Mouse (Mus musculus): ENCODE measurements around the gene Uqcr10.
A peak's percentile ranks its signal among the peaks of the same experiment; 100 is the strongest.
"Not testable (repeated sequence)": the region's sequence is repeated elsewhere in the genome, so short reads cannot be mapped to it uniquely, and the experiment has no call there.

The Uqcr10 gene

DNA sequence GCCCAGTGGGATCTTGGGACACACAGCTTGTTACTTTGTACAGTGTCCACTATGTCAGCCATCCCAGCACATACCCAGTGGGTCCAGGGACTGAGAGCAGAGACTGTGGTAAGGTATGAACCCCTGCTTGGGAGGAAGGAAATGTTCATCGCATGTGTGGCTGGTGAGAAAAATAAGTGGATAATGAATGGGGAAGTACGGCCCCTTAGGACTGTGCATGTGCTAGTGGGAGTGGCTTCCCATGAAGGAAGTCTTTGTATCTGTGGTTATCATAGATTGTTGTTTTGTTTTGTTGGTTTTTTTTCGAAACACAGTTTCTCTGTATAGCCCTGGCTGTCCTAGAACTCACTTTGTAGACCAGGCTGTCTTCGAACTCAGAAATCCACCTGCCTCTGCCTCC lies 10.6 kb upstream of the Uqcr10 start:
- DNase-seq (ENCODE audit: low read depth): no peak

- no peak for DNase-seq (ENCODE audit: low read depth)
These were observed 8.7 kb upstream of the Uqcr10 start for GRCm38 (mm10) chr11:4712822-4713221.

GRCm38 (mm10) chr11:4710188-4710587 lies 6.0 kb upstream of the Uqcr10 start:
- DNase-seq (ENCODE audit: low read depth): not testable (repeated sequence)

DNA sequence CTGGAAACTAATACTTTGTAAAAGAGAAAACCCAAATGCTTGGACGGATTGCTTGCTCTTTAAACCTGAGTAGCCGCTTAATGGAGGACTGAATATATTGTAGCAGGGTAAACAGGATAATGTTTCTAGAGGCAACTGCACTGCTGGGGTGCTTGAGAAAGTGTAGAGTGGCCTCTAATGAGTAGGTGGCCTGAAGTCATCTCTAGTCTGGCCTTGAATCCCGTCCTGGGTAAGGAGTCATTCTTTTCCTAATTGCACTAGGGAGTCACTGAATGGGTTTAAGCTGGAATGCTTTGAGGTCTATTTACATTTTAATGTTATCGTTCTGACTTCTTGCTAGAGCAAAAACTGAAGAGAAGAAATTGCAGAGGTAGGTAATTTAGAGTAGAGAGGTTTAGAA lies 1.0 kb upstream of the Uqcr10 start:
- DNase-seq (ENCODE audit: low read depth): no peak

GRCm38 (mm10) chr11:4703688-4704071 lies 462 bp downstream of the Uqcr10 start:
- no peak for DNase-seq (ENCODE audit: low read depth)

DNA sequence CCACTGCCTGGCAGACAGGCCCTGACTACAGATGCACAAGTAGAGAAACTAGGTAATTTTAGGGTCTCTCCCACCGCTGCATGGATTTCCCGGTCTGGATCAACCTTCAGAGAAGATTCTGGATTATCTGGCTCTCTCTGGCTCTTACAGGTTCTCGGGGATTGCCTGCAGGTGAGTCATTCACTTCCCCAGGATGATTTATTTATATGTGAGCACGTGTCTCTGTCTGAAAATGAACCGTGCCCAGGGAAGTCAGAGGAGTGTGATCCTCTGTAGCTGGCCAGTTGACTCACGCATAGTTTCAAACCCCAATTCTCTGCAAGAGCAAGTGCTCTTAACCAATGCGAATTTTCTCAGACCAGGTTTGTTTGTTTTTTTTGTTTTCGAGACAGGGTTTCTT lies 3.4 kb downstream of the Uqcr10 start:
- peak; percentile 85 for DNase-seq (ENCODE audit: low read depth)

- DNase-seq (ENCODE audit: low read depth): peak; percentile 95
These were observed 6.8 kb downstream of the Uqcr10 start for GRCm38 (mm10) chr11:4697043-4697983.

GRCm38 (mm10) chr11:4692162-4692561 lies 12.0 kb downstream of the Uqcr10 start:
- DNase-seq (ENCODE audit: low read depth): no peak

DNA sequence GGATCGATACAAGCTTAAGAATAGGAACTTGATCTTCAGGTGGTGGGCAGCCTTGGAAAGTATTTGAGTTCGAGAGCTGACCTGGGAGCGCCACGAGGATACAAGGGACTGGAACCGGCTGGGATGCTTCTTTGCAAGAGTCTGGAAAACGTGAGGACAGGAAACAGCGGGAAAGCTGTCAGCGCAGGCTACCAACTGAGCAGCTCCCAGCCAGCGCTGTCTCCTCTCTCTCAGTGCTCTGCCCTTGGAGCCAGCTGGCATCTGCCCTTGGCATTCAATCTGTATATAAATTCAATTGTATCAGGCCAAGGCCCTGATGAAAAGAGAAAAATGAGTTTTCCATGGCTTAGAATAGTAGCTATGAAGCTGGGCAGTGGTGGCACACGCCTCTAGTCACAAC lies 12.9 kb downstream of the Uqcr10 start:
- no peak for DNase-seq (ENCODE audit: low read depth)

DNA sequence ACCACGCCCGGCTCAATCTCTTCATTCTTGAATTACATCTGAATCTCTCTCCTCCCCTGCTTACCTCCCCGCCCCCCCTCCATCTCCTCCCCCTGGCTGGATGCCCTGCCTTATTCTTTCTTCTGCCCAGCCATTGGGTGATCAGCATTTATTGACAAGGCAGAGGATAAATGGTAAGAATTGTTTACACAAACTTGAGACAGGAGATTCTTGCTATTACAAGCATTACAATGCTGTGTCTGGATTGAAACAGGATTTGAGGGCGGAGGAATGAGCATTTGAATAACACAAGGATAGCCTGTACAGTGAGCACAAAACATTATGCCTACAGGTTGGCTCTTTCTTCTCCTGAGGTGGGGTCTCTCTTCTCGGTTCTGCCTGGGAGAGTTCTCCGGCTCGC lies 13.8 kb downstream of the Uqcr10 start:
- DNase-seq (ENCODE audit: low read depth): no peak

DNA sequence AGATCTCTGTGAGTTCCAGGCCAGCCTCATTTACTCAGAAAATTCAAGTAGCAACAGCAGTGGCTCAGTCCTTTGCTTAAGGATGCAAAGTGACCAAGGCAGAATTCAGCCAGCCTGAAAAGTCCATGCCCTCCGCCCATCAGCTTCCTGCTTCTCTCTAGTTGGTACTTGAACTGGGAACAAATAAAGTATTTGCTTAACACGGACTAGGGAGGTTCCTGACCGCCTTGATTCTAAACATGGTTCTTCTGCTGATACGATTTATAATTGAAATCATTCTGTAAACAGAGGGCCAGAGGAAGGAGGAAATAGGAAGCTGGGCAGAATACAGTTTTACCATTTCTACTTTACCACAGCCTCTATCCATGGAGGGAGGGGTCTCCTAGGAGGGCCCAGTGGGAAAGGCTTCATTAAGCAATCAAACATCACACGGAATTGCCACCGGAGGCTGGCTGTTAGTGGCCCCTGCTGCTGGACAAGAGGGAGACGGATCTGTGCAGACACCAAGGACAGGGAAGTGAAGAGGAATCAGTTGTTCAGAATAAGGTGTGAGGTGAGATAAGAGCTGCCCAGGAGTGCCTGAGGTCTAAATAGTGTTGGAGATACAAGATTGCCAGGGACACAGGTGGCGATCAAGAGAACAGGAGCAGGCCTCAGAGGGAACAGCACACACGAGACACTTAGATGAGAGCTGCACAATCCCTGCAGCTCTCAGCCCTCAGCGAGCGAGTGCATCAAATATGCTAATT lies 15.3 kb downstream of the Uqcr10 start:
- no peak for DNase-seq (ENCODE audit: low read depth)

- DNase-seq (ENCODE audit: low read depth): no peak
These were observed 16.3 kb downstream of the Uqcr10 start for GRCm38 (mm10) chr11:4687874-4688273.

DNA sequence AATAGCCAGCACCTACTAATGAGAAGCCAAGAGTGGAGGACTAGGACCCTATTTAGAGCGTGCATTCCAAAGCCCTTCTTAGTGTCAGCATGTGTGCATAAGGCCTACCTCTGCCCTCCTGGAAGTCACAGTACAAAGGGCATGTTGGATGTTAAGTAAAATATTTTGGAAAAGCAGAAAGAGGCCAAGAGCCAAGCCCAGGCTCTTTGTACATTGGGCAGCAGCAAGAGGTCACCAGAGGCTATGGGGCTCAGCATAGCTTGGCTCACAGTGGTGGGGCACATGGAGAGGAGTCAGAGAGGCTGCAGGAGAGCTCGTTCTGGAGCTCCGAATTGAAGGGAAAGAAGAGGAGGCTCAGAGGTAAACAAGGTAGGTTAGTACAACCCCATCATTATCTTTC lies 17.1 kb downstream of the Uqcr10 start:
- no peak for DNase-seq (ENCODE audit: low read depth)

- no peak for DNase-seq (ENCODE audit: low read depth)
These were observed 18.6 kb downstream of the Uqcr10 start for GRCm38 (mm10) chr11:4685510-4685909.

DNA sequence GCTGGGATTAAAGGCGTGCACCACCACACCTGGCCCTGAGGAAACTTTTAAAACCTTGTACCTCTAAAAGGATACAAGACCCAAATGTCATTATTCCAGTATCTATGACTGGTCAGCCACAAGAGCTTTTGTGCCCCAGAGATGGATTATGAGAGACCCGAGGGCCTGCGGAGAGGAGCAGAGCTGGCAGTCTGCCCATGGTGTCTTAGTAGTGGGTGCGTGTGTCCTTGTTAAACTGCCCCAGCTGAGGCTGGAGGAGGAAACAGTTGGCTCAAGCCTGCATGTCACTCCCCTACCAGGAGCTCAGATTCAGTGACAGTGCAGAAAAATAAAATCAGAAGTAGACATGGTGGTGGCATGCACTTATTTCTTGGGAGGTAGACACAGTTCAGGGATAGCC lies 19.1 kb downstream of the Uqcr10 start:
- DNase-seq (ENCODE audit: low read depth): no peak

GRCm38 (mm10) chr11:4684186-4684585 lies 20.0 kb downstream of the Uqcr10 start:
- no peak for DNase-seq (ENCODE audit: low read depth)

DNA sequence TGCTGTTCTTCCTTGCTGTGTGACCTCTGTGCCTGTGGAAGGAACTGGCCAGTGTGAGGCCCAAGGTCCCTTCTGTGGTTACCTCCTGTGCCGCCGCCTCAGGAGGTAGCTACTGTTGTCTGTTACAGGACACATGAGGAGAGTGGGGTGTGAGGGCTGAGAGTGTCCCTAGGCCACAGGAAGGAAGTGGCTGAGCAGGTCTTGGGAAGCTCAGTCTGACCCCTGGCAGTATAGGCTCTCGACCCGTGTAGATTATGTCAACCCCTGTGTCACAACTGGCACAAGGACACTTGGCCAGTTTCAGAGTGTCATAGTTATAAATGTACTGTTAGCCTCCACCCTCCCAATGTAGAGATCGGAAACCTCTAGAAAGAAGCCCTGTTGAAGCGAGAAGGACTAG lies 20.6 kb downstream of the Uqcr10 start:
- no peak for DNase-seq (ENCODE audit: low read depth)

DNA sequence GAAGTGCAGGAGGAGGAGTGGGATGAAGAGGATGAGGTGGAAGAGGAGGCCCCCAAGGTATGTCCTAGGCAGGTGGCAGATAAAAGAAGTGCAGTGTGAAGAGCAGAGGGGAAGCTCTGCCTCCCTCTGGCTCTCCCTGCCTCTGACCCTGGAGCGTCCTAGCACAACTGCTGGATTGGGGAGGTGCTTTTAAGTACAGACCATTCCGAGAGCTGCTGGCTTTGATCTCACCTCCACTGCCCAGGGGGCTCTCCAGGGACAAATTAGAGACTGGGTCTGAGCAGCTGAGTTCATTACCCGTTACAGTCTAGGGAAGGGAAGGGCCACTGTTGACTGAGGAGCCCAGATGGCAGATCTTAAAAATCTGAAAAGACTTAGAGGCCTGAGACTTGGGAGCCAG lies 24.0 kb downstream of the Uqcr10 start:
- DNase-seq (ENCODE audit: low read depth): no peak

GRCm38 (mm10) chr11:4679441-4679832 lies 24.7 kb downstream of the Uqcr10 start:
- no peak for DNase-seq (ENCODE audit: low read depth)

- peak; percentile 57 for DNase-seq (ENCODE audit: low read depth)
These were observed 25.3 kb downstream of the Uqcr10 start for GRCm38 (mm10) chr11:4678700-4679440.

GRCm38 (mm10) chr11:4677250-4677872 lies 26.8 kb downstream of the Uqcr10 start:
- no peak for DNase-seq (ENCODE audit: low read depth)

DNA sequence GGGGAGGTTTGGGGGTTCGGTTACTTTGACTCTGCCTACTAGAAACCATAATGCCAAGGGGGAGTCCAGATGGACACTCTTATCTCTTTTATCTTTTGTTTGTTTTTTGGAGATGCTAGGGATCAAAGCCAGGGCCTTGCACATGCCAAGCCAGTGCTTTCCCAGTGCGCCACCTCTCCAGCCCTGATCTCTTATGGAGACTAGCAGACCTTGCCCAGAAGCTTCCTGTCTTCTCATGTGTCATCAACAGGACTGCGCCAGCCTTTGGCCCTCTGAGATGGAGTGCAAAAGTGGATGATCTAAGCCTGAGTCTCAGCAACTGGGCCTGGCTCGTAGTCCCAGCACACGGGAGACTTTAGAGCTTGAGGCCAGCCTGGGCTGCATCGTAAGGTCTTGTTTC lies 28.4 kb downstream of the Uqcr10 start:
- no peak for DNase-seq (ENCODE audit: low read depth)

Data from NIH3T3 (cell line).